Mouse (Mus musculus): ENCODE results near the gene Gphn. TPM values are rescaled to one million over a fixed set of nuclear protein-coding genes. Genes with fewer than 3 reads are reported as not detected.

Gphn gene
- total and polyA plus RNA-seq, 2 experiments from 2014 or later, result 69.7 to 83.2 TPM

DNA sequence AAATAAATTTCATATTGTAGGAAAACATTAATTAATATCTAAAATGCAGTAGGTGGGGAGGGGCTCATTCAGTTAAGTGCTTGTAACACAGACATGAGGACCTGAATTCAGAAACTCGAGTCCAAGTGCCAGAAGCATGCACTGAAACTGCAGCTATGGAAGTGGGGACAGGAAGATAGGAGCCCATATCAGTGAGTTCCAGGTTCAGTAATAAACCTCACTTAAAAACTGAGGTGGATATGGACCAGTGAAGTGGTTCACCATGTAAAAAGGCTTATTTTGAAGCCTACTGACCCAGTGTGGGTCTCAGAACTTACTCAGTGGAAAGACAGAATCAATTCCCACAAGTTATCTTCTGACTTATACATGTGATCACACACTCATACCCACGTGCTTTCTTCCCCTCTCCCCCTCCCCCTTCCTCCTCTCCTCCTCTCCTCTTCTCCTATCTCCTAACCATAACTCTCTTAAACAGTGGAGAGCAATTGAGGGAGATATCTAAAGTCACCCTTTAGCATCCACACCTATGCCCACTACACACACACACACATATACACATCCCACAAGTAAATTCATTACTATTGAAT lies 433.6 kb downstream of the Gphn start:
- H3K9me3 ChIP-seq (ENCODE audit: low read length), result no peaks in the 10 kb centered on the region
- H3K27me3 ChIP-seq (ENCODE audit: insufficient read depth, low read length), result no peaks in the 10 kb centered on the region
- ATAC-seq (ENCODE audit: low FRiP score) (no peak), DNase-seq (ENCODE audit: low spot score) (no peak)
- H3K4me3 ChIP-seq (ENCODE audit: low read depth, low read length), result no peak overlapping the region
- peaks cover 3% of the 10 kb centered on the region; the same call in 1 of the 2 replicates for H3K36me3 ChIP-seq (ENCODE audit: insufficient read depth, low read length)
- H3K4me1 ChIP-seq (ENCODE audit: insufficient read depth, low read length), result no peaks in the 10 kb centered on the region
- H3K4me2 ChIP-seq (ENCODE audit: low read depth, low read length, poor library complexity, severe bottlenecking), result no peak overlapping the region
- H3K27ac ChIP-seq (ENCODE audit: low read depth, low read length), result no peak overlapping the region
- no peak for TF ChIP-seq CTCF (IDR thresholded peaks at IDR 0.05)
- 57% methylated on average over 2 of the region's 2 CpGs for WGBS
- H3K9ac ChIP-seq (replicated peaks; ENCODE audit: low read length, poor library complexity, severe bottlenecking), result no peak overlapping the region

DNA sequence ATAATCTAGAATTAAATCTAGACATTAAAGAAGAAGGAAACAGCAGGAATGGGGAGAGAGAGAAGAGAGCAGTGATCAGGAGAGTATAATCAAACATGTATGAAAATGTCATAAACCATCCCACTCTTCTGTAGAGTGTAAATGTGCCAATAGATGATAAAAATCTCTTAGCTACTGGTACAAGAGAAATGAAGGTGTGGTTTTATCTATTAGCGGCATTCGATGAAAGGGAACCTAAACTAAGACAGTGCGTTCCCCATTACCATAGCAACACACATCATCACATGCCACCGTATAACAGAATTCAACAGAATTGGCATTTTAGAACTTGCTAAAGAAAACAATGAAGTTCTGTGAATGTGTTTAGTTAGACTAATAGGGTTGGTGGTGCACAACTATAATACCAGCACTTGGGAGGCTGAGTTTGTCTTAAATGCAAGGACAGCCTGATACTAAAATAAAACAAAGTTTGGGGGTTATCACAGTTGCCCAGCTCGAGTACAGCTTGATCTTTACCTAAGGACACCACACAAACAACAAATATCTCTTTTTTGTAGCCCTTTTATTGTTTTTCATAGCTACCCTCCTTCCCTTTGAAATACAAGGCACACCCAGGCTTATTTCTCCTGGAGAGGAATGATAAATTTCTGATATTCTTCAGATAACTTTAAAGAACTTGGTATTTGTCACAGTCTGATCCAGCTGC lies 452.1 kb downstream of the Gphn start:
- Histone ChIP-seq H3K4me1 (ENCODE audit: insufficient read depth, low read length) (no peaks in the 10 kb centered on the region), H3K9me3 (ENCODE audit: low read length) (no peaks in the 10 kb centered on the region), H3K27ac (ENCODE audit: low read depth, low read length) (no peak overlapping the region), H3K4me3 (ENCODE audit: low read depth, low read length) (no peak overlapping the region), H3K27me3 (ENCODE audit: insufficient read depth, low read length) (no peaks in the 10 kb centered on the region), H3K9ac (replicated peaks; ENCODE audit: low read length, poor library complexity, severe bottlenecking) (no peak overlapping the region), H3K36me3 (ENCODE audit: insufficient read depth, low read length) (0 out of 2 replicates have a peak, but pooled peaks cover 3% of the 10 kb centered on the region), H3K4me2 (ENCODE audit: low read depth, low read length, poor library complexity, severe bottlenecking) (no peak overlapping the region)
- 84% methylated on average over 5 of the region's 5 CpGs for WGBS
- TF ChIP-seq CTCF (IDR thresholded peaks at IDR 0.05), result no peak
- DNase-seq (ENCODE audit: low spot score), result no peak
- no peak for ATAC-seq (ENCODE audit: low FRiP score)

DNA sequence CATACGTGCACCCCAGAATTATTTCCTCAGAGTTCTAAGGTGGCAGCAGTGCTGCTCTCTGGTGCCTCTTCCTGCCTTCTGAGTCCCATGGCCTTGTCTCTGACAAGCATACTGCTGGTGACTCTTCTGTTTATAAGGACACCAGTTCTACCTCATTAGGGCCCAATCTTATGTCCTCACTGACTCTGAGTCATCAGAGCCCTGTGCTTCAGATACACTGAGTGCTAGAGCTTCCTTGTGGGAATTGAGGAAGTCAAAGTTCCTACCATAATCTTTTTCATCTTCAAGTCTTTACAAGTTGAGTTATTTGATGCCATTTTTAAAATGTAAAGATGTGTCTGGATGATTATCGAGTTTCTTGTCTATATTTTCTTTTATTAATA lies 452.6 kb downstream of the Gphn start:
- no peak for ATAC-seq (ENCODE audit: low FRiP score)

DNA sequence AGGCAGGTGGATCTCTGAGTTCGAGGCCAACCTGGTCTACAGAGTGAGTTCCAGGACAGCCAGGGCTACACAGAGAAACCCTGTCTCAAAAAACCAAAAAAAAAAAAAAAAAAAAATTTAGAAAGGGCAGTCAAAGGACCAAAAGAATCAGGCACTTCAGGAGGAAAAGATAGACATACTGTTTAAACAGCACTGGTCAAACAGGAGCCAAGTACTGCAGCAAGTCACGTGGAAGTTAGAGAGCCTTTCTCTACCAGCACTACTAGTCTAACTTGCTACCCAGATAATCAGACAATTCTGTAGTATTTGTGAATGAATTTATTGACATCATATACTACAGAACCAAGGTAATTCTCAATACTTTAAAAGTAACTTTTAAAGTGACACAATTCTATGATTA lies 454.9 kb downstream of the Gphn start:
- no peak for DNase-seq (ENCODE audit: low spot score)
- no peak overlapping the region for H3K4me2 ChIP-seq (ENCODE audit: low read depth, low read length, poor library complexity, severe bottlenecking)
- H3K27ac ChIP-seq (ENCODE audit: low read depth, low read length), result no peak overlapping the region
- TF ChIP-seq CTCF (IDR thresholded peaks at IDR 0.05), result no peak
- no peak overlapping the region for H3K9ac ChIP-seq (replicated peaks; ENCODE audit: low read length, poor library complexity, severe bottlenecking)
- no peaks in the 10 kb centered on the region for H3K4me1 ChIP-seq (ENCODE audit: insufficient read depth, low read length)
- H3K4me3 ChIP-seq (ENCODE audit: low read depth, low read length), result no peak overlapping the region
- H3K36me3 ChIP-seq (ENCODE audit: insufficient read depth, low read length), result 0 out of 2 replicates have a peak, but pooled peaks cover 6% of the 10 kb centered on the region
- no peak for ATAC-seq (ENCODE audit: low FRiP score)
- 94% methylated on average over 2 of the region's 2 CpGs for WGBS
- H3K9me3 ChIP-seq (ENCODE audit: low read length), result no peaks in the 10 kb centered on the region
- no peaks in the 10 kb centered on the region for H3K27me3 ChIP-seq (ENCODE audit: insufficient read depth, low read length)

More for the DNA sequence above, 452.6 kb downstream of the Gphn start:
- H3K4me2 ChIP-seq (ENCODE audit: low read depth, low read length, poor library complexity, severe bottlenecking), result no peak overlapping the region
- no peak overlapping the region for H3K4me3 ChIP-seq (ENCODE audit: low read depth, low read length)
- H3K9ac ChIP-seq (replicated peaks; ENCODE audit: low read length, poor library complexity, severe bottlenecking), result no peak overlapping the region
- H3K27me3 ChIP-seq (ENCODE audit: insufficient read depth, low read length), result no peaks in the 10 kb centered on the region
- TF ChIP-seq CTCF (IDR thresholded peaks at IDR 0.05), result no peak
- 0 out of 2 replicates have a peak, but pooled peaks cover 3% of the 10 kb centered on the region for H3K36me3 ChIP-seq (ENCODE audit: insufficient read depth, low read length)
- no peaks in the 10 kb centered on the region for H3K9me3 ChIP-seq (ENCODE audit: low read length)
- 91% methylated on average over 2 of the region's 2 CpGs for WGBS
- no peak overlapping the region for H3K27ac ChIP-seq (ENCODE audit: low read depth, low read length)
- H3K4me1 ChIP-seq (ENCODE audit: insufficient read depth, low read length), result no peaks in the 10 kb centered on the region
- DNase-seq (ENCODE audit: low spot score), result no peak

DNA sequence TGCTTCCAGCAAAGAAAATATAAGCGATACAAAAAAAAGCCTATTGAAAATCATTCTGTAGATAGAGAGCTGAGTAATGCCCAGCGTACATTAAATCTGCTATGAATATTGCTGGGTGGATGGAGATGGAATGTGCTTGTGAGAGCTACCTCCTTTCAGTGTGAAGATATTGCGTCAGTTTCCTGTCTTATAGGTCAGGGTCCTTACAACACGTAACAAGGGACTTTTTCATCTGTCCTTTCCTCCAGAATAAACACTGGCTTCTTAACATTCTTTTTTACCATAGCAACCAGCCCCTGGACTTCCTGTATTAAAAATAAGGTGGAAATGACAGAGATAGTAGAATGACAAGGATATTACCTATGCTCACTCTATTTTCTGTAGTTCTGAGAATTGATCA lies 456.1 kb downstream of the Gphn start:
- no peaks in the 10 kb centered on the region for H3K9me3 ChIP-seq (ENCODE audit: low read length)
- DNase-seq (ENCODE audit: low spot score), result no peak
- ATAC-seq (ENCODE audit: low FRiP score), result no peak
- no peak overlapping the region for H3K4me2 ChIP-seq (ENCODE audit: low read depth, low read length, poor library complexity, severe bottlenecking)
- 0 out of 2 replicates have a peak, but pooled peaks cover 6% of the 10 kb centered on the region for H3K36me3 ChIP-seq (ENCODE audit: insufficient read depth, low read length)
- 80% methylated on average over 4 of the region's 4 CpGs for WGBS
- no peak overlapping the region for H3K27ac ChIP-seq (ENCODE audit: low read depth, low read length)
- H3K9ac ChIP-seq (replicated peaks; ENCODE audit: low read length, poor library complexity, severe bottlenecking), result no peak overlapping the region
- TF ChIP-seq CTCF (IDR thresholded peaks at IDR 0.05), result no peak
- no peaks in the 10 kb centered on the region for H3K4me1 ChIP-seq (ENCODE audit: insufficient read depth, low read length)
- H3K4me3 ChIP-seq (ENCODE audit: low read depth, low read length), result no peak overlapping the region
- no peaks in the 10 kb centered on the region for H3K27me3 ChIP-seq (ENCODE audit: insufficient read depth, low read length)

DNA sequence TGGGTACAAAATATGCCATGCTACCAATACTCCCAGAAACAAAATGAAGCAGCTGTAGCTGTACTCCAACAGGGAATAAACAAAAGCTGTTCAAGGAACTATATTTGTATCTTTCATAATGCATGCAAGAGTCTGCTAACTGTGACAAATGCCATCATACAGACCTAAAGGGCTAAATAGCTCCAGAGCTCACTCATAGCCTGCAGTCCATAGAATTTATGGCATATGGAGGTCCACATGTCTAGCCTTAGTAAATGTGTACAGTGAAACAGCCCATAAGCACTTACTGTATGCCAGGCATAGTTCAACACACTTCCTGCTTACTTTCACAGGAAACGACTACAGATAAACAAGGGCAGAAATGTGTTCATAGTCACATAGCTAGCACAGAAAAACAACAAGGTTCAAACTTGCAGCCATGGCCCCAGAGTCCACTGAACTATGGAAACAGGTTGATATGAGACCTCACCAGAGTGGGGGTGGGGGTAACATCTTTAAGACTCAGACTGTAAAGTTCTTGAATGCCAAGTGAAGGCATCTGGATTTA lies 459.6 kb downstream of the Gphn start:
- TF ChIP-seq CTCF (IDR thresholded peaks at IDR 0.05), result no peak
- Histone ChIP-seq H3K27me3 (ENCODE audit: insufficient read depth, low read length) (no peaks in the 10 kb centered on the region), H3K9me3 (ENCODE audit: low read length) (no peaks in the 10 kb centered on the region), H3K27ac (ENCODE audit: low read depth, low read length) (no peak overlapping the region), H3K9ac (replicated peaks; ENCODE audit: low read length, poor library complexity, severe bottlenecking) (no peak overlapping the region), H3K4me1 (ENCODE audit: insufficient read depth, low read length) (no peaks in the 10 kb centered on the region), H3K4me2 (ENCODE audit: low read depth, low read length, poor library complexity, severe bottlenecking) (no peak overlapping the region), H3K4me3 (ENCODE audit: low read depth, low read length) (no peak overlapping the region), H3K36me3 (ENCODE audit: insufficient read depth, low read length) (0 out of 2 replicates have a peak, but pooled peaks cover 6% of the 10 kb centered on the region)
- 95% methylated on average over 1 of the region's 1 CpGs for WGBS
- DNase-seq (ENCODE audit: low spot score), result no peak
- no peak for ATAC-seq (ENCODE audit: low FRiP score)

Measured in midbrain, postnatal 0 days (tissue).